Mouse (Mus musculus) stomach, postnatal 0 days (tissue): Measurements from ENCODE around the gene Gm9964. TPM values are rescaled to one million over a fixed set of nuclear protein-coding genes. Genes with fewer than 3 reads are reported as not detected.

Experiments used
- ATAC-seq: fragments of 200-750 bp; cut with Nextera tagmentation; 2 replicates; pipeline ENCODE4 v1.8.0; 2017; ENCODE audit not compliant: low FRiP score, low TSS enrichment
- DNase-seq: peaks from one replicate; pipeline ENCODE4 v3.0.0-alpha.2; 2016; ENCODE audit warnings: low spot score
- H3K27ac ChIP-seq: fragments of 300-500 bp; sonication (generic); replicated peaks from 2 replicates; pipeline ENCODE4 v1.5.1; 2014; ENCODE audit warnings: mild to moderate bottlenecking, control low read depth
- H3K27me3 ChIP-seq: fragments of 300-500 bp; sonication (generic); 2 replicates; pipeline ENCODE4 v1.6.1; 2014; ENCODE audit warnings: low read length; ENCODE audit not compliant: control insufficient read depth, insufficient read depth
- H3K36me3 ChIP-seq: fragments of 300-500 bp; sonication (generic); 2 replicates; pipeline ENCODE4 v1.6.1; 2014; ENCODE audit warnings: low read length, mixed read lengths; ENCODE audit not compliant: control insufficient read depth, insufficient read depth
- H3K4me1 ChIP-seq: fragments of 300-500 bp; sonication (generic); replicated peaks from 2 replicates; pipeline ENCODE4 v1.6.1; 2014; ENCODE audit warnings: antibody characterized with exemption; ENCODE audit not compliant: control insufficient read depth, insufficient read depth
- H3K4me2 ChIP-seq: fragments of 300-500 bp; sonication (generic); replicated peaks from 2 replicates; pipeline ENCODE4 v1.6.1; 2014; ENCODE audit warnings: low read depth, mild to moderate bottlenecking, control low read depth, moderate library complexity
- H3K4me3 ChIP-seq: fragments of 300-500 bp; sonication (generic); 2 replicates; pipeline ENCODE4 v1.5.1; 2014; ENCODE audit warnings: low read depth, low read length, control low read depth
- H3K9ac ChIP-seq: fragments of 300-500 bp; sonication (generic); 2 replicates; pipeline ENCODE4 v1.6.1; 2014; ENCODE audit warnings: mild to moderate bottlenecking, low read length, control low read depth, mixed read lengths
- H3K9me3 ChIP-seq: fragments of 300-500 bp; sonication (generic); 2 replicates; pipeline ENCODE4 v1.6.1; 2016; ENCODE audit warnings: low read length; ENCODE audit not compliant: control insufficient read depth
- CTCF ChIP-seq: IDR thresholded peaks from 2 replicates; pipeline ENCODE4 v1.5.1; 2016; ENCODE audit warnings: antibody characterized with exemption, low read depth, mild to moderate bottlenecking, moderate library complexity
- EP300 ChIP-seq: optimal IDR thresholded peaks from 2 replicates; pipeline ENCODE3; 2016; ENCODE audit warnings: antibody characterized with exemption
- WGBS: fragments of 180-500 bp; shearing (Covaris S2); extraction: QIAGEN DNeasy Blood & Tissue Kit; methylation state at CpG from one replicate; pipeline ENCODE4 v1.1.7; 2014; 5-methylcytosine and 5-hydroxymethylcytosine counted together
- polyA plus RNA-seq: library from polyadenylated mRNA; unstranded; fragments of >200 nt; fragmentation: Nextera tagmentation; extraction: Ambion mirVana; gene quantifications from 2 replicates; pipeline ENCODE4 v1.2.1, GENCODE M21; 2015

The Gm9964 gene
- polyA plus RNA-seq, 1 experiment from 2014 or later: not detected

GRCm38 (mm10) chr11:79253542-79254390, 42.9 kb downstream of the Gm9964 start:
- TF ChIP-seq CTCF (no peak), EP300 (no peak)
- peak; percentile 65 for ATAC-seq
- peak overlapping the region; percentile 94 for H3K9ac ChIP-seq
- WGBS: 1% methylated on average over 48 of the region's 49 CpGs
- H3K4me2 ChIP-seq: peak overlapping the region; percentile 88
- no peaks in the 10 kb centered on the region for H3K27me3 ChIP-seq
- peak overlapping the region; percentile 97 for H3K27ac ChIP-seq
- peak; percentile 76 for DNase-seq
- no peaks in the 10 kb centered on the region for H3K36me3 ChIP-seq
- no peaks in the 10 kb centered on the region for H3K9me3 ChIP-seq
- peak overlapping the region; percentile 95 for H3K4me3 ChIP-seq
- H3K4me1 ChIP-seq: no peaks in the 10 kb centered on the region

- Histone ChIP-seq H3K36me3 (no peaks in the 10 kb centered on the region; the same call in 1 of the 2 replicates), H3K4me3 (peak overlapping the region; percentile 95), H3K9me3 (no peaks in the 10 kb centered on the region), H3K4me1 (no peaks in the 10 kb centered on the region), H3K4me2 (peak overlapping the region; percentile 88), H3K27me3 (no peaks in the 10 kb centered on the region), H3K9ac (peak overlapping the region; percentile 94), H3K27ac (peak overlapping the region; percentile 97)
- no peak for TF ChIP-seq CTCF
- no peak for TF ChIP-seq EP300
- DNase-seq (no peak), ATAC-seq (no peak)
- 6% methylated on average over 6 of the region's 6 CpGs for WGBS
These were observed 43.7 kb downstream of the Gm9964 start for GRCm38 (mm10) chr11:79252881-79253541.

Other genes starting within 250 kb of the Gm9964 start
- gene Ksr1, start 150.5 kb downstream of the Gm9964 start, polyA plus RNA-seq: 0.67 and 0.94 TPM in 2 replicates
- 53.6 and 56.6 TPM in 2 replicates for gene Wsb1, start 42.2 kb downstream of the Gm9964 start, polyA plus RNA-seq
- gene Nf1, start 42.8 kb upstream of the Gm9964 start, polyA plus RNA-seq: 2.6 and 3.2 TPM in 2 replicates
- 0.27 and 0.30 TPM in 2 replicates for gene Omg, start 207.2 kb upstream of the Gm9964 start, polyA plus RNA-seq
- gene Evi2b, start 226.9 kb upstream of the Gm9964 start, polyA plus RNA-seq: 0.27 and 0.53 TPM in 2 replicates
- 0.05 and 0.28 TPM in 2 replicates for gene Evi2, start 233.7 kb upstream of the Gm9964 start, polyA plus RNA-seq
- gene Evi2a, start 233.7 kb upstream of the Gm9964 start, polyA plus RNA-seq: 3.0 and 4.5 TPM in 2 replicates